Mouse (Mus musculus): ENCODE results near the gene Olfr1454. TPM values are rescaled to one million over a fixed set of nuclear protein-coding genes. Genes with fewer than 3 reads are reported as not detected.

Olfr1454 gene
- not detected in 2 replicates for polyA plus RNA-seq (2015; fragmentation: Nextera tagmentation; extraction: Ambion mirVana)

- DNase-seq (ENCODE audit: low spot score) = no peak
These were observed at the start of gene Olfr1454 for GRCm38 (mm10) chr19:13060310-13060709. TSS of gene Olfr1454 (plus strand) at chr19:13060610.

- no peak for DNase-seq (ENCODE audit: low spot score)
These were observed 32.2 kb upstream of the Olfr1454 start, which contains the start of gene Olfr1453 for GRCm38 (mm10) chr19:13028227-13028626. TSS of gene Olfr1453 (minus strand) at chr19:13028327.

GRCm38 (mm10) chr19:13093908-13094307, 33.5 kb downstream of the Olfr1454 start:
- DNase-seq (ENCODE audit: low spot score) = no peak

- no peak for DNase-seq (ENCODE audit: low spot score)
These were observed 37.4 kb downstream of the Olfr1454 start, which contains the start of gene Olfr1457 for GRCm38 (mm10) chr19:13097791-13098190. TSS of gene Olfr1457 (minus strand) at chr19:13097891.

GRCm38 (mm10) chr19:13106675-13107074, 46.3 kb downstream of the Olfr1454 start, which contains the start of gene Olfr1458:
TSS of gene Olfr1458 (minus strand) at chr19:13106775.
- no peak for DNase-seq (ENCODE audit: low spot score)

Other genes with a start within 250 kb of the Olfr1454 start
- not detected in 2 replicates for gene Gm5244, start 213.9 kb upstream of the Olfr1454 start, polyA plus RNA-seq (2015; fragmentation: Nextera tagmentation; extraction: Ambion mirVana)
- 0.06 and 0.09 TPM in 2 replicates for gene Olfr1444, start 203.3 kb upstream of the Olfr1454 start, polyA plus RNA-seq (2015; fragmentation: Nextera tagmentation; extraction: Ambion mirVana)
- gene Olfr1445, start 176.8 kb upstream of the Olfr1454 start, polyA plus RNA-seq (2015; fragmentation: Nextera tagmentation; extraction: Ambion mirVana) = not detected in 2 replicates
- not detected in 2 replicates for gene Olfr1446, start 167.1 kb upstream of the Olfr1454 start, polyA plus RNA-seq (2015; fragmentation: Nextera tagmentation; extraction: Ambion mirVana)
- gene Olfr1447, start 156.9 kb upstream of the Olfr1454 start, polyA plus RNA-seq (2015; fragmentation: Nextera tagmentation; extraction: Ambion mirVana) = not detected in 2 replicates
- gene Olfr1448, start 136.2 kb upstream of the Olfr1454 start, polyA plus RNA-seq (2015; fragmentation: Nextera tagmentation; extraction: Ambion mirVana) = not detected in 2 replicates
- not detected in 2 replicates for gene Olfr1449, start 129.8 kb upstream of the Olfr1454 start, polyA plus RNA-seq (2015; fragmentation: Nextera tagmentation; extraction: Ambion mirVana)
- not detected in 2 replicates for gene Olfr1450, start 110.4 kb upstream of the Olfr1454 start, polyA plus RNA-seq (2015; fragmentation: Nextera tagmentation; extraction: Ambion mirVana)
- gene Olfr1451, start 65.6 kb upstream of the Olfr1454 start, polyA plus RNA-seq (2015; fragmentation: Nextera tagmentation; extraction: Ambion mirVana) = not detected in 2 replicates
- not detected in 2 replicates for gene Olfr1453, start 32.3 kb upstream of the Olfr1454 start, polyA plus RNA-seq (2015; fragmentation: Nextera tagmentation; extraction: Ambion mirVana)
- not detected in 2 replicates for gene Olfr1457, start 37.3 kb downstream of the Olfr1454 start, polyA plus RNA-seq (2015; fragmentation: Nextera tagmentation; extraction: Ambion mirVana)
- not detected in 2 replicates for gene Olfr1458, start 46.2 kb downstream of the Olfr1454 start, polyA plus RNA-seq (2015; fragmentation: Nextera tagmentation; extraction: Ambion mirVana)
- not detected in 2 replicates for gene Olfr1459, start 88.9 kb downstream of the Olfr1454 start, polyA plus RNA-seq (2015; fragmentation: Nextera tagmentation; extraction: Ambion mirVana)
- not detected in 2 replicates for gene Olfr1461, start 102.4 kb downstream of the Olfr1454 start, polyA plus RNA-seq (2015; fragmentation: Nextera tagmentation; extraction: Ambion mirVana)
- not detected in 2 replicates for gene Olfr1462, start 125.1 kb downstream of the Olfr1454 start, polyA plus RNA-seq (2015; fragmentation: Nextera tagmentation; extraction: Ambion mirVana)
- not detected in 2 replicates for gene Olfr1463, start 170.7 kb downstream of the Olfr1454 start, polyA plus RNA-seq (2015; fragmentation: Nextera tagmentation; extraction: Ambion mirVana)

All from thymus, postnatal 0 days (tissue).